Mouse (Mus musculus) midbrain, embryonic 13.5 days (tissue): ENCODE data around the gene Mrpl54. TPM values are rescaled to one million over a fixed set of nuclear protein-coding genes. Genes with fewer than 3 reads are reported as not detected.

Source experiments
- ATAC-seq: fragments of 200-750 bp; cut with Nextera tagmentation; 2 replicates; pipeline ENCODE4 v1.8.0; 2017; ENCODE audit warnings: mild to moderate bottlenecking, moderate TSS enrichment, moderate library complexity
- H3K27ac ChIP-seq: fragments of 300-500 bp; sonication (generic); 2 replicates; pipeline ENCODE4 v1.5.1; 2015; ENCODE audit warnings: inconsistent platforms, mild to moderate bottlenecking, moderate library complexity
- H3K27me3 ChIP-seq: fragments of 300-500 bp; sonication (generic); 2 replicates; pipeline ENCODE4 v1.6.1; 2015; ENCODE audit warnings: mild to moderate bottlenecking, inconsistent platforms
- H3K36me3 ChIP-seq: fragments of 300-500 bp; sonication (generic); 2 replicates; pipeline ENCODE4 v1.6.1; 2015; ENCODE audit warnings: mild to moderate bottlenecking, inconsistent platforms
- H3K4me1 ChIP-seq: fragments of 300-500 bp; sonication (generic); replicated peaks from 2 replicates; pipeline ENCODE4 v1.6.1; 2015; ENCODE audit warnings: inconsistent platforms
- H3K4me2 ChIP-seq: fragments of 300-500 bp; sonication (generic); replicated peaks from 2 replicates; pipeline ENCODE4 v1.6.1; 2015; ENCODE audit warnings: moderate library complexity, mild to moderate bottlenecking, inconsistent platforms
- H3K4me3 ChIP-seq: fragments of 300-500 bp; sonication (generic); replicated peaks from 2 replicates; pipeline ENCODE4 v1.5.1; 2015; ENCODE audit warnings: mild to moderate bottlenecking, inconsistent platforms
- H3K9ac ChIP-seq: fragments of 300-500 bp; sonication (generic); replicated peaks from 2 replicates; pipeline ENCODE4 v1.6.1; 2015; ENCODE audit warnings: mild to moderate bottlenecking, inconsistent platforms
- H3K9me3 ChIP-seq: fragments of 300-500 bp; sonication (generic); 2 replicates; pipeline ENCODE4 v1.6.1; 2016; ENCODE audit warnings: mild to moderate bottlenecking, inconsistent platforms
- WGBS: fragments of 180-500 bp; shearing (Covaris S2); methylation state at CpG from one replicate; pipeline ENCODE4 v1.1.7; 2015; 5-methylcytosine and 5-hydroxymethylcytosine counted together
- polyA plus RNA-seq: library from polyadenylated mRNA; unstranded; fragments of >200 nt; fragmentation: Nextera tagmentation; extraction: Ambion mirVana; gene quantifications from 2 replicates; pipeline ENCODE4 v1.2.1, GENCODE M21; 2015

The Mrpl54 gene
- polyA plus RNA-seq, 1 experiment from 2014 or later: 138 TPM

GRCm38 (mm10) chr10:81292554-81293333 lies 26.0 kb upstream of the Mrpl54 start, which contains the start of gene Pip5k1c:
Gene Pip5k1c, plus strand, starts transcription at chr10:81292963.
- under 1% methylated on average over 63 of the region's 80 CpGs for WGBS
- H3K9ac ChIP-seq: peak within 1 kb of the TSS; percentile 93
- no peaks in the 10 kb centered on the region for H3K9me3 ChIP-seq
- H3K4me2 ChIP-seq: peak within 1 kb of the TSS; percentile 93
- H3K36me3 ChIP-seq: peaks cover 5% of the 10 kb centered on the region; the same call in 1 of the 2 replicates
- ATAC-seq: peak; percentile 94
- H3K4me1 ChIP-seq: peaks cover 42% of the 10 kb centered on the region
- H3K27me3 ChIP-seq: peaks cover 26% of the 10 kb centered on the region
- H3K27ac ChIP-seq: peak within 1 kb of the TSS; percentile 91
- peak within 1 kb of the TSS; percentile 87 for H3K4me3 ChIP-seq

- peaks cover 41% of the 10 kb centered on the region for H3K4me1 ChIP-seq
- H3K27me3 ChIP-seq: peaks cover 26% of the 10 kb centered on the region
- H3K4me2 ChIP-seq: 0 out of 2 replicates have a peak within 1 kb of the TSS, but pooled peaks have one; percentile 93
- peak within 1 kb of the TSS; percentile 87 for H3K4me3 ChIP-seq
- H3K27ac ChIP-seq: no peak within 1 kb of the TSS
- 80% methylated on average over 9 of the region's 9 CpGs for WGBS
- no peaks in the 10 kb centered on the region for H3K9me3 ChIP-seq
- H3K36me3 ChIP-seq: peaks cover 4% of the 10 kb centered on the region; the same call in 1 of the 2 replicates
- 0 out of 2 replicates have a peak within 1 kb of the TSS, but pooled peaks have one; percentile 39 for H3K9ac ChIP-seq
- ATAC-seq: no peak
Measured at GRCm38 (mm10) chr10:81291511-81292104, 24.9 kb upstream of the Mrpl54 start, which contains the start of gene Tjp3. Gene Tjp3, minus strand, starts transcription at chr10:81291581.

- Histone ChIP-seq H3K27me3 (peaks cover 26% of the 10 kb centered on the region), H3K27ac (no peak overlapping the region), H3K4me3 (no peak overlapping the region), H3K4me1 (peaks cover 37% of the 10 kb centered on the region), H3K4me2 (no peak overlapping the region), H3K9me3 (no peaks in the 10 kb centered on the region), H3K36me3 (no peaks in the 10 kb centered on the region), H3K9ac (0 out of 2 replicates have a peak overlapping the region, but pooled peaks have one; percentile 39)
- ATAC-seq: no peak
- 14% methylated on average over 24 of the region's 24 CpGs for WGBS
Measured at GRCm38 (mm10) chr10:81290698-81291460, 24.1 kb upstream of the Mrpl54 start.

GRCm38 (mm10) chr10:81289811-81290210 lies 23.1 kb upstream of the Mrpl54 start:
- WGBS: 61% methylated on average over 14 of the region's 14 CpGs
- ATAC-seq: no peak
- H3K9ac ChIP-seq: no peak overlapping the region
- H3K4me3 ChIP-seq: no peak overlapping the region
- peaks cover 34% of the 10 kb centered on the region for H3K4me1 ChIP-seq
- peaks cover 33% of the 10 kb centered on the region for H3K27me3 ChIP-seq
- no peaks in the 10 kb centered on the region for H3K36me3 ChIP-seq
- no peak overlapping the region for H3K27ac ChIP-seq
- H3K9me3 ChIP-seq: no peaks in the 10 kb centered on the region
- no peak overlapping the region for H3K4me2 ChIP-seq

- no peak overlapping the region for H3K4me3 ChIP-seq
- no peak for ATAC-seq
- peaks cover 30% of the 10 kb centered on the region for H3K4me1 ChIP-seq
- no peaks in the 10 kb centered on the region for H3K9me3 ChIP-seq
- H3K36me3 ChIP-seq: no peaks in the 10 kb centered on the region
- WGBS: 5% methylated on average over 7 of the region's 7 CpGs
- no peak overlapping the region for H3K9ac ChIP-seq
- no peak overlapping the region for H3K4me2 ChIP-seq
- H3K27me3 ChIP-seq: peaks cover 38% of the 10 kb centered on the region
- H3K27ac ChIP-seq: no peak overlapping the region
Measured at GRCm38 (mm10) chr10:81289278-81289677, 22.5 kb upstream of the Mrpl54 start.

- Histone ChIP-seq H3K4me2 (no peak overlapping the region), H3K4me3 (no peak overlapping the region), H3K27ac (no peak overlapping the region), H3K27me3 (peaks cover 45% of the 10 kb centered on the region), H3K9me3 (no peaks in the 10 kb centered on the region), H3K4me1 (peaks cover 25% of the 10 kb centered on the region), H3K36me3 (no peaks in the 10 kb centered on the region), H3K9ac (no peak overlapping the region)
- ATAC-seq: no peak
- 33% methylated on average over 6 of the region's 6 CpGs for WGBS
Measured at GRCm38 (mm10) chr10:81288601-81289000, 21.9 kb upstream of the Mrpl54 start.

- Histone ChIP-seq H3K36me3 (no peaks in the 10 kb centered on the region), H3K9me3 (no peaks in the 10 kb centered on the region), H3K4me1 (peaks cover 25% of the 10 kb centered on the region), H3K9ac (no peak overlapping the region), H3K4me2 (no peak overlapping the region), H3K4me3 (no peak overlapping the region), H3K27ac (no peak overlapping the region), H3K27me3 (peaks cover 49% of the 10 kb centered on the region)
- WGBS: 64% methylated on average over 8 of the region's 8 CpGs
- no peak for ATAC-seq
Measured at GRCm38 (mm10) chr10:81287513-81288157, 20.9 kb upstream of the Mrpl54 start.

- Histone ChIP-seq H3K27ac (no peak overlapping the region), H3K27me3 (peaks cover 49% of the 10 kb centered on the region), H3K9me3 (no peaks in the 10 kb centered on the region), H3K36me3 (no peaks in the 10 kb centered on the region), H3K4me2 (peak overlapping the region; percentile 73; the same call in 1 of the 2 replicates), H3K4me3 (no peak overlapping the region), H3K9ac (no peak overlapping the region), H3K4me1 (peaks cover 25% of the 10 kb centered on the region)
- ATAC-seq: no peak
- WGBS: 54% methylated on average over 6 of the region's 6 CpGs
Measured at GRCm38 (mm10) chr10:81286586-81286985, 19.9 kb upstream of the Mrpl54 start.

GRCm38 (mm10) chr10:81285694-81286450 lies 19.1 kb upstream of the Mrpl54 start:
- peak overlapping the region; percentile 73 for H3K4me2 ChIP-seq
- H3K4me1 ChIP-seq: peaks cover 21% of the 10 kb centered on the region
- H3K27me3 ChIP-seq: peaks cover 42% of the 10 kb centered on the region
- WGBS: 2% methylated on average over 50 of the region's 54 CpGs
- peak overlapping the region; percentile 49 for H3K4me3 ChIP-seq
- H3K9ac ChIP-seq: peak overlapping the region; percentile 69
- peak; percentile 78 for ATAC-seq
- H3K27ac ChIP-seq: no peak overlapping the region
- no peaks in the 10 kb centered on the region for H3K36me3 ChIP-seq
- H3K9me3 ChIP-seq: no peaks in the 10 kb centered on the region

GRCm38 (mm10) chr10:81284719-81285118 lies 18.0 kb upstream of the Mrpl54 start:
- WGBS: 15% methylated on average over 17 of the region's 17 CpGs
- H3K4me2 ChIP-seq: peak overlapping the region; percentile 73; the same call in 1 of the 2 replicates
- no peak for ATAC-seq
- peaks cover 30% of the 10 kb centered on the region for H3K27me3 ChIP-seq
- H3K4me3 ChIP-seq: peak overlapping the region; percentile 49; the same call in 1 of the 2 replicates
- no peaks in the 10 kb centered on the region for H3K9me3 ChIP-seq
- no peak overlapping the region for H3K27ac ChIP-seq
- no peak overlapping the region for H3K9ac ChIP-seq
- H3K36me3 ChIP-seq: no peaks in the 10 kb centered on the region
- peaks cover 15% of the 10 kb centered on the region; the same call in 1 of the 2 replicates for H3K4me1 ChIP-seq

- Histone ChIP-seq H3K4me1 (peaks cover 15% of the 10 kb centered on the region; the same call in 1 of the 2 replicates), H3K9ac (no peak overlapping the region), H3K4me2 (no peak overlapping the region), H3K9me3 (no peaks in the 10 kb centered on the region), H3K27me3 (peaks cover 27% of the 10 kb centered on the region), H3K27ac (no peak overlapping the region), H3K36me3 (no peaks in the 10 kb centered on the region), H3K4me3 (no peak overlapping the region)
- ATAC-seq: no peak
- WGBS: 55% methylated on average over 6 of the region's 6 CpGs
Measured at GRCm38 (mm10) chr10:81284189-81284588, 17.5 kb upstream of the Mrpl54 start.
